Mouse (Mus musculus) brain, embryonic 14.5 days (tissue): Measurements from ENCODE around the gene Dnaic2.

Experiments
- CTCF ChIP-seq: fragments of 200-500 bp; IDR thresholded peaks from 2 replicates; pipeline ENCODE4 v1.5.1; 2012; ENCODE audit warnings: inconsistent platforms, mild to moderate bottlenecking, moderate library complexity, borderline replicate concordance; ENCODE audit not compliant: insufficient read depth, insufficient read length; ENCODE audit errors: extremely low read depth
- POLR2A ChIP-seq: fragments of 200-500 bp; IDR thresholded peaks from 2 replicates; pipeline ENCODE4 v1.6.1; 2012; ENCODE audit warnings: mild to moderate bottlenecking, inconsistent platforms, borderline replicate concordance; ENCODE audit not compliant: poor library complexity, insufficient read depth, insufficient read length, severe bottlenecking; ENCODE audit errors: extremely low read depth

- TF ChIP-seq POLR2A (no peak), CTCF (no peak)
Observed at GRCm38 (mm10) chr11:114720535-114720934, 6.7 kb upstream of the Dnaic2 start.
